Mouse (Mus musculus) bone marrow macrophage, adult 2 months (primary cell): ENCODE results near the gene Cel. TPM values are rescaled to one million over a fixed set of nuclear protein-coding genes. Genes with fewer than 3 reads are reported as not detected.

Experiments
- H3K27ac ChIP-seq: 2 replicates; pipeline ENCODE4 v1.5.1; 2012; ENCODE audit warnings: low read depth, low read length; ENCODE audit not compliant: insufficient read depth
- H3K4me1 ChIP-seq: 2 replicates; pipeline ENCODE4 v1.6.1; 2012; ENCODE audit warnings: low read length; ENCODE audit not compliant: control insufficient read depth, insufficient read depth
- H3K4me3 ChIP-seq: 2 replicates; pipeline ENCODE4 v1.5.1; 2012; ENCODE audit warnings: mild to moderate bottlenecking, low read length, moderate library complexity; ENCODE audit not compliant: insufficient read depth
- CTCF ChIP-seq: IDR thresholded peaks from 2 replicates; pipeline ENCODE4 v1.5.1; 2012; ENCODE audit warnings: low read depth, mild to moderate bottlenecking, low read length, moderate library complexity
- POLR2A ChIP-seq: IDR thresholded peaks from 2 replicates; pipeline ENCODE4 v1.6.1; 2012; ENCODE audit warnings: mild to moderate bottlenecking, low read depth, low read length, borderline replicate concordance
- polyA plus RNA-seq: library from polyadenylated mRNA; stranded (reverse); fragments of >200 nt; gene quantifications from 2 replicates; pipeline ENCODE4 v1.2.4, GENCODE M21; 2012; ENCODE audit not compliant: missing spikeins, insufficient read depth, insufficient read length

Cel gene
- polyA plus RNA-seq, 1 experiment = not detected

GRCm38 (mm10) chr2:28563830-28564229, 627 bp upstream of the Cel start:
- H3K4me1 ChIP-seq = no peaks in the 10 kb centered on the region
- H3K4me3 ChIP-seq = no peak overlapping the region
- H3K27ac ChIP-seq = no peak overlapping the region
- no peak for TF ChIP-seq CTCF

DNA sequence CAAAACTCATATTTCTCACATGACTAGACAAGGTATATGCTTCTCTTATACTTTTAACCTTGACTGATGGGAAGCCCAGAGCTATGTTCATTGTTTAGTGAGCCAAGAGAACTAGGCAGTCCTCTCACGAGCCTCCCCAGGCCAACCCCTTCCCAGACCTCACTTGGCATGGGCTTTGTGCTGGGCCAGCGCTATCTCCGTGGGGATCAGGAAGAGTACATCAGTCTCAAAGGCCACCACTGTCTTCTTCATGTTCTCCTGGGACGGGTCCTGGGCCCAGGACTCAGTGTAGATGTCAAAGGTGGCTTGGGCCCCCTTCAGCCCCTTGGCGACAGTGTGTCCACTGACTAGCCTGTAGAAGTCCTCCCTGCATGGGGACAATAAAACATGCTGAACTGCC, 5.8 kb downstream of the Cel start:
- Histone ChIP-seq H3K4me3 (no peak overlapping the region), H3K4me1 (no peaks in the 10 kb centered on the region), H3K27ac (no peak overlapping the region)
- TF ChIP-seq CTCF (no peak), POLR2A (no peak)

DNA sequence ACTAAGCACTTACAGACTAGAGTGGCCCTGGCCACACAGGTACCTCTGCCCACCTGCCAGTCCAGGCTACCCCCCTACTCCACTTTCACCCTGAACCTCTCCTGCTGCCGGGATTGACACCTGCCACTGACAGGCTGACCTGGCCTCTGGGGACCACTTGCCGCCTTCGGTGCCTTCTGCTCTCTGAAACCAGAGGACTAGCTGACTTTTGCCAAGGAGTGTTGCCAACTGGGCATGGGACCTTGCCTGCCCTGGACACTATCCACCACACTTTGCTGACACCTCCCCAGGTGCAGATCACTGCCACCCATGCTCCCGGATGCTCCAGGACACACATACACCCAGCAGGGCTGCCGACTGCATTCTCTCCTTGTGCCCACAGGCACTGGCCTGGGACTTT, 10.9 kb downstream of the Cel start:
- Histone ChIP-seq H3K4me1 (peaks cover 4% of the 10 kb centered on the region; the same call in 1 of the 2 replicates), H3K27ac (no peak overlapping the region), H3K4me3 (no peak overlapping the region)
- TF ChIP-seq POLR2A = no peak
- no peak for TF ChIP-seq CTCF

DNA sequence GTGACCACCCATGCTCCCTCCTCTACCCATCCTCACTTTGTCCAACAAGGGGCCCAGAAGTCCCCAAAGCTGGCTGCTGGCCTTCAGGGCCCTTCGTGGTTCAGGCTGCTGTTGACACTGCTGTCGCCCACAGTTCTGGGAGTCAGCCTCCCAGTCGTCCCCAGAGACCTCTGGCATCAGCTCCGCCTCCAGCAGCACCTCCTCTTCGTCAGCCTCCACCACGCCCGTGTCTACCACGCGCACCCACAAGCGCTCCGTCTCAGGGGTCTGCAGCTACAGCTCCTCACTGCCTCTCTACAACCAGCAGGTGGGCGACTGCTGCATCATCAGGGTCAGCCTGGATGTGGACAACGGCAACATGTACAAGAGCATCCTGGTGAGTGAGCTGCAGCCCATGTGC, 14.0 kb downstream of the Cel start:
- no peak for TF ChIP-seq POLR2A
- TF ChIP-seq CTCF = no peak
- Histone ChIP-seq H3K27ac (no peak overlapping the region), H3K4me3 (no peak overlapping the region), H3K4me1 (peaks cover 23% of the 10 kb centered on the region)

- TF ChIP-seq POLR2A (no peak), CTCF (peak; percentile 93)
- Histone ChIP-seq H3K4me1 (peaks cover 23% of the 10 kb centered on the region), H3K4me3 (no peak overlapping the region), H3K27ac (no peak overlapping the region)
Observed at GRCm38 (mm10) chr2:28547237-28548172, 15.7 kb downstream of the Cel start.

GRCm38 (mm10) chr2:28546560-28546959, 16.6 kb downstream of the Cel start:
- TF ChIP-seq POLR2A = no peak
- no peak for TF ChIP-seq CTCF
- Histone ChIP-seq H3K27ac (no peak overlapping the region), H3K4me1 (peaks cover 25% of the 10 kb centered on the region), H3K4me3 (no peak overlapping the region)

GRCm38 (mm10) chr2:28545976-28546375, 17.2 kb downstream of the Cel start:
- no peak overlapping the region for H3K4me3 ChIP-seq
- TF ChIP-seq CTCF (no peak), POLR2A (no peak)
- peaks cover 30% of the 10 kb centered on the region for H3K4me1 ChIP-seq
- H3K27ac ChIP-seq = no peak overlapping the region

GRCm38 (mm10) chr2:28543894-28544293, 19.3 kb downstream of the Cel start:
- Histone ChIP-seq H3K27ac (no peak overlapping the region), H3K4me3 (no peak overlapping the region), H3K4me1 (peaks cover 48% of the 10 kb centered on the region)
- no peak for TF ChIP-seq POLR2A
- no peak for TF ChIP-seq CTCF

GRCm38 (mm10) chr2:28540587-28541227, 22.5 kb downstream of the Cel start:
- no peak for TF ChIP-seq POLR2A
- TF ChIP-seq CTCF = no peak
- H3K4me3 ChIP-seq = no peak overlapping the region
- H3K4me1 ChIP-seq = peaks cover 60% of the 10 kb centered on the region
- H3K27ac ChIP-seq = peak overlapping the region; percentile 96

- Histone ChIP-seq H3K4me3 (peak overlapping the region; percentile 6; the same call in 1 of the 2 replicates), H3K4me1 (peaks cover 64% of the 10 kb centered on the region), H3K27ac (peak overlapping the region; percentile 96)
- TF ChIP-seq CTCF (no peak), POLR2A (no peak)
Observed at GRCm38 (mm10) chr2:28539949-28540348, 23.3 kb downstream of the Cel start.
